Mouse (Mus musculus) kidney, embryonic 16.5 days (tissue): ENCODE measurements around the gene Lama1. TPM values are rescaled to one million over a fixed set of nuclear protein-coding genes. Genes with fewer than 3 reads are reported as not detected.
"Not testable (repeated sequence)": the region's sequence is repeated elsewhere in the genome, so short reads cannot be mapped to it uniquely, and the experiment has no call there.

ENCODE experiments used
- ATAC-seq: fragments of 200-750 bp; cut with Nextera tagmentation; 2 replicates; pipeline ENCODE4 v1.8.0; 2017; ENCODE audit warnings: moderate TSS enrichment; ENCODE audit not compliant: low FRiP score, low TSS enrichment
- H3K27ac ChIP-seq: fragments of 300-500 bp; sonication (generic); 2 replicates; pipeline ENCODE4 v1.5.1; 2014; ENCODE audit warnings: low read length
- H3K27me3 ChIP-seq: fragments of 300-500 bp; sonication (generic); 2 replicates; pipeline ENCODE4 v1.6.1; 2014; ENCODE audit warnings: low read length, control low read depth, mixed read lengths; ENCODE audit not compliant: insufficient read depth
- H3K36me3 ChIP-seq: fragments of 300-500 bp; sonication (generic); 2 replicates; pipeline ENCODE4 v1.6.1; 2014; ENCODE audit warnings: low read length, control low read depth, mixed read lengths; ENCODE audit not compliant: insufficient read depth
- H3K4me1 ChIP-seq: fragments of 300-500 bp; sonication (generic); 2 replicates; pipeline ENCODE4 v1.6.1; 2014; ENCODE audit warnings: low read length, control low read depth, mixed read lengths; ENCODE audit not compliant: insufficient read depth
- H3K4me2 ChIP-seq: fragments of 300-500 bp; sonication (generic); replicated peaks from 2 replicates; pipeline ENCODE4 v1.6.1; 2014; ENCODE audit warnings: low read depth, low read length
- H3K4me3 ChIP-seq: fragments of 300-500 bp; sonication (generic); 2 replicates; pipeline ENCODE4 v1.5.1; 2014; ENCODE audit warnings: mild to moderate bottlenecking, low read length
- H3K9ac ChIP-seq: fragments of 300-500 bp; sonication (generic); replicated peaks from 2 replicates; pipeline ENCODE4 v1.6.1; 2014; ENCODE audit warnings: low read length
- H3K9me3 ChIP-seq: fragments of 300-500 bp; sonication (generic); 2 replicates; pipeline ENCODE4 v1.6.1; 2016; ENCODE audit warnings: low read length, control low read depth
- WGBS: fragments of 180-500 bp; shearing (Covaris S2); extraction: QIAGEN DNeasy Blood & Tissue Kit; methylation state at CpG from one replicate; pipeline ENCODE4 v1.1.7; 2014; 5-methylcytosine and 5-hydroxymethylcytosine counted together
- polyA plus RNA-seq: library from polyadenylated mRNA; unstranded; fragments of >200 nt; fragmentation: Nextera tagmentation; extraction: Ambion mirVana; gene quantifications from 2 replicates; pipeline ENCODE4 v1.2.1, GENCODE M21; 2015

The Lama1 gene
- polyA plus RNA-seq, 1 experiment from 2014 or later, result 50.7 TPM

GRCm38 (mm10) chr17:67733516-67733915 is 36.5 kb downstream of the Lama1 start:
- H3K36me3 ChIP-seq, result no peaks in the 10 kb centered on the region
- no peak overlapping the region for H3K27ac ChIP-seq
- no peaks in the 10 kb centered on the region for H3K9me3 ChIP-seq
- peaks cover 25% of the 10 kb centered on the region for H3K4me1 ChIP-seq
- no peak overlapping the region for H3K4me2 ChIP-seq
- H3K4me3 ChIP-seq, result no peak overlapping the region
- no peak for ATAC-seq
- 90% methylated on average over 12 of the region's 12 CpGs for WGBS
- H3K27me3 ChIP-seq, result no peaks in the 10 kb centered on the region
- no peak overlapping the region for H3K9ac ChIP-seq

- H3K9ac ChIP-seq, result no peak overlapping the region
- no peak overlapping the region for H3K4me2 ChIP-seq
- no peak overlapping the region for H3K27ac ChIP-seq
- no peak overlapping the region for H3K4me3 ChIP-seq
- no peaks in the 10 kb centered on the region for H3K9me3 ChIP-seq
- H3K4me1 ChIP-seq, result peaks cover 11% of the 10 kb centered on the region; the same call in 1 of the 2 replicates
- no peaks in the 10 kb centered on the region for H3K27me3 ChIP-seq
- peak; percentile 73; the same call in 1 of the 2 replicates for ATAC-seq
- H3K36me3 ChIP-seq, result peaks cover 12% of the 10 kb centered on the region
- WGBS, result 56% methylated on average over 6 of the region's 6 CpGs
Observed at GRCm38 (mm10) chr17:67735722-67736121, 38.7 kb downstream of the Lama1 start.

GRCm38 (mm10) chr17:67741229-67741628 is 44.2 kb downstream of the Lama1 start:
- H3K27ac ChIP-seq, ATAC-seq, H3K9me3 ChIP-seq, H3K27me3 ChIP-seq, H3K9ac ChIP-seq, H3K4me2 ChIP-seq, H3K4me3 ChIP-seq, H3K4me1 ChIP-seq: not testable (repeated sequence)
- H3K36me3 ChIP-seq, result peaks cover 16% of the 10 kb centered on the region

GRCm38 (mm10) chr17:67764167-67764871 is 67.3 kb downstream of the Lama1 start:
- Histone ChIP-seq H3K27me3 (no peaks in the 10 kb centered on the region), H3K4me2 (no peak overlapping the region), H3K9me3 (no peaks in the 10 kb centered on the region), H3K4me1 (no peaks in the 10 kb centered on the region), H3K36me3 (peaks cover 12% of the 10 kb centered on the region), H3K9ac (no peak overlapping the region), H3K4me3 (no peak overlapping the region), H3K27ac (no peak overlapping the region)
- ATAC-seq, result no peak
- 85% methylated on average over 9 of the region's 9 CpGs for WGBS

GRCm38 (mm10) chr17:67773608-67774007 is 76.5 kb downstream of the Lama1 start:
- Histone ChIP-seq H3K9me3 (no peaks in the 10 kb centered on the region), H3K4me3 (no peak overlapping the region), H3K27me3 (no peaks in the 10 kb centered on the region), H3K4me2 (no peak overlapping the region), H3K4me1 (no peaks in the 10 kb centered on the region), H3K27ac (no peak overlapping the region), H3K36me3 (peaks cover 33% of the 10 kb centered on the region), H3K9ac (no peak overlapping the region)
- 70% methylated on average over 8 of the region's 8 CpGs for WGBS
- ATAC-seq, result no peak

GRCm38 (mm10) chr17:67776764-67777163 is 79.7 kb downstream of the Lama1 start:
- WGBS, result 70% methylated on average over 9 of the region's 9 CpGs
- H3K27me3 ChIP-seq, result no peaks in the 10 kb centered on the region
- H3K4me3 ChIP-seq, result no peak overlapping the region
- no peaks in the 10 kb centered on the region for H3K9me3 ChIP-seq
- H3K4me1 ChIP-seq, result 0 out of 2 replicates have a peak, but pooled peaks cover 3% of the 10 kb centered on the region
- no peak overlapping the region for H3K4me2 ChIP-seq
- no peak overlapping the region for H3K9ac ChIP-seq
- H3K27ac ChIP-seq, result no peak overlapping the region
- peaks cover 33% of the 10 kb centered on the region for H3K36me3 ChIP-seq
- ATAC-seq, result no peak

GRCm38 (mm10) chr17:67779812-67780211 is 82.8 kb downstream of the Lama1 start:
- Histone ChIP-seq H3K27ac (no peak overlapping the region), H3K9me3 (no peaks in the 10 kb centered on the region), H3K36me3 (peaks cover 35% of the 10 kb centered on the region), H3K4me1 (0 out of 2 replicates have a peak, but pooled peaks cover 3% of the 10 kb centered on the region), H3K9ac (no peak overlapping the region), H3K27me3 (no peaks in the 10 kb centered on the region), H3K4me3 (no peak overlapping the region), H3K4me2 (no peak overlapping the region)
- 48% methylated on average over 4 of the region's 4 CpGs for WGBS
- ATAC-seq, result peak; percentile 92

- H3K9ac ChIP-seq, result no peak overlapping the region
Observed at GRCm38 (mm10) chr17:67791091-67791490, 94.0 kb downstream of the Lama1 start.

GRCm38 (mm10) chr17:67809171-67809570 is 112.1 kb downstream of the Lama1 start:
- Histone ChIP-seq H3K9ac (no peak overlapping the region), H3K4me2 (no peak overlapping the region), H3K27ac (no peak overlapping the region), H3K36me3 (peaks cover 34% of the 10 kb centered on the region), H3K9me3 (no peaks in the 10 kb centered on the region), H3K4me1 (no peaks in the 10 kb centered on the region), H3K4me3 (no peak overlapping the region), H3K27me3 (no peaks in the 10 kb centered on the region)
- no peak for ATAC-seq
- 92% methylated on average over 16 of the region's 16 CpGs for WGBS

More at GRCm38 (mm10) chr17:67791091-67791490, 94.0 kb downstream of the Lama1 start:
- Histone ChIP-seq H3K4me2 (no peak overlapping the region), H3K27me3 (no peaks in the 10 kb centered on the region), H3K36me3 (peaks cover 18% of the 10 kb centered on the region; the same call in 1 of the 2 replicates), H3K9me3 (no peaks in the 10 kb centered on the region), H3K27ac (no peak overlapping the region), H3K4me1 (no peaks in the 10 kb centered on the region), H3K4me3 (no peak overlapping the region)
- WGBS, result 95% methylated on average over 10 of the region's 10 CpGs
- no peak for ATAC-seq

GRCm38 (mm10) chr17:67813666-67814065 is 116.6 kb downstream of the Lama1 start:
- Histone ChIP-seq H3K27ac (no peak overlapping the region), H3K4me2 (no peak overlapping the region), H3K9ac (no peak overlapping the region), H3K36me3 (peaks cover 58% of the 10 kb centered on the region), H3K9me3 (no peaks in the 10 kb centered on the region), H3K27me3 (no peaks in the 10 kb centered on the region), H3K4me3 (no peak overlapping the region), H3K4me1 (no peaks in the 10 kb centered on the region)
- 91% methylated on average over 6 of the region's 6 CpGs for WGBS
- ATAC-seq, result no peak
